Mouse (Mus musculus) midbrain, embryonic 10.5 days (tissue): ENCODE data around the gene 1110051M20Rik. TPM values are rescaled to one million over a fixed set of nuclear protein-coding genes. Genes with fewer than 3 reads are reported as not detected.

Source experiments
- DNase-seq: peaks from one replicate; pipeline ENCODE4 v3.0.0-alpha.2; 2017; ENCODE audit warnings: low spot score
- H3K27ac ChIP-seq: fragments of 300-500 bp; sonication (generic); replicated peaks from 2 replicates; pipeline ENCODE4 v1.5.1; 2016; ENCODE audit warnings: mild to moderate bottlenecking
- H3K27me3 ChIP-seq: fragments of 300-500 bp; sonication (generic); 2 replicates; pipeline ENCODE4 v1.6.1; 2016; ENCODE audit warnings: low read depth, mild to moderate bottlenecking; ENCODE audit not compliant: poor library complexity, severe bottlenecking
- H3K36me3 ChIP-seq: fragments of 300-500 bp; sonication (generic); 2 replicates; pipeline ENCODE4 v1.6.1; 2016; ENCODE audit warnings: mild to moderate bottlenecking, moderate library complexity
- H3K4me1 ChIP-seq: fragments of 300-500 bp; sonication (generic); 2 replicates; pipeline ENCODE4 v1.6.1; 2016
- H3K4me3 ChIP-seq: fragments of 300-500 bp; sonication (generic); 2 replicates; pipeline ENCODE4 v1.5.1; 2016; ENCODE audit warnings: mild to moderate bottlenecking, moderate library complexity
- H3K9me3 ChIP-seq: fragments of 300-500 bp; sonication (generic); replicated peaks from 2 replicates; pipeline ENCODE4 v1.6.1; 2016; ENCODE audit warnings: mild to moderate bottlenecking
- WGBS: fragments of 180-500 bp; shearing (Covaris S2); methylation state at CpG from one replicate; pipeline ENCODE4 v1.1.7; 2016; 5-methylcytosine and 5-hydroxymethylcytosine counted together
- polyA plus RNA-seq: library from polyadenylated mRNA; unstranded; fragments of >200 nt; fragmentation: Nextera tagmentation; extraction: Ambion mirVana; gene quantifications from 2 replicates; pipeline ENCODE4 v1.2.1, GENCODE M21; 2016

Gene 1110051M20Rik
- polyA plus RNA-seq, 1 experiment from 2014 or later, result 87.1 TPM

DNA sequence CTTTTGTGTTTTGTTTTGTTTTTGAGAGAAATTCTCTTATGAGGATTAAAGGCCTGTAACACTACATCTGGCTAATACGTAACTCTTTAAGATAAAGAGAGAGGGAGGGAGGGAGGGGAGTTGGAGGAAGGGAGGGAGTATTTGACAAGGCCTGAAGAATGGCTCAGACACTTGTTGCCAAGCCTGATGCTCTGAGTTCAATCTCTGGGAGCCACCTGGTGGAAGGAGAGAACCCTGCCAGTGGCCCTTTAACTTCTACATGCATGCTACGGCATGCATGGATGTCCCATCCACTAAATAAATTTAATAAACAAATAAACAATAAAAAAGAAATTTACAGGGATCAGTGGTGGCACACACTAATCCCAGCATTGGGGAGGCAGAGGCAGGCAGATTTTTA, 142.7 kb downstream of the 1110051M20Rik start:
- no peaks in the 10 kb centered on the region for H3K27me3 ChIP-seq
- H3K36me3 ChIP-seq, result peaks cover 7% of the 10 kb centered on the region; the same call in 1 of the 2 replicates
- DNase-seq, result no peak
- no peaks in the 10 kb centered on the region for H3K9me3 ChIP-seq
- peaks cover 9% of the 10 kb centered on the region for H3K4me1 ChIP-seq
- 91% methylated on average over 2 of the region's 2 CpGs for WGBS
- H3K4me3 ChIP-seq, result no peak overlapping the region
- no peak overlapping the region for H3K27ac ChIP-seq

DNA sequence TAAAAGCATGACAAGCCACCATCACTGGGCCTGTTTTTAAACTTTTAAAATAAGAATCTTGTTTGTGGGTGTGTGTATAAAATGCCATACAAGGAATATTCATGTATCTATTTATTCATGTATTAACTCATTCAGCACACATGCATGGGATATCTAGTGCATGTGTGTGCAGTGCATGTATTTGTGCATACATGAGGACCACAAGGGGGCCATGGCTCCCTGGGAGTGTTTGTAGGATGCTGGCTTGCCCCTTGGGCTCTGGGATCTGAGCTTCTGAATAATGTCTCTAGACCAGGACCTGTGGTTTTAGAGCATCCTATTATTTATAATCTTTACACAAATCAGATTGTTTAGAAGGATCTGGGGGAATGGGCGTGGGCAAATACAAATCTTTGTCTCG, 143.7 kb downstream of the 1110051M20Rik start:
- Histone ChIP-seq H3K36me3 (peaks cover 7% of the 10 kb centered on the region; the same call in 1 of the 2 replicates), H3K4me1 (peaks cover 9% of the 10 kb centered on the region), H3K27ac (no peak overlapping the region), H3K27me3 (no peaks in the 10 kb centered on the region), H3K9me3 (no peaks in the 10 kb centered on the region), H3K4me3 (no peak overlapping the region)
- WGBS, result 93% methylated on average over 2 of the region's 2 CpGs
- DNase-seq, result no peak

DNA sequence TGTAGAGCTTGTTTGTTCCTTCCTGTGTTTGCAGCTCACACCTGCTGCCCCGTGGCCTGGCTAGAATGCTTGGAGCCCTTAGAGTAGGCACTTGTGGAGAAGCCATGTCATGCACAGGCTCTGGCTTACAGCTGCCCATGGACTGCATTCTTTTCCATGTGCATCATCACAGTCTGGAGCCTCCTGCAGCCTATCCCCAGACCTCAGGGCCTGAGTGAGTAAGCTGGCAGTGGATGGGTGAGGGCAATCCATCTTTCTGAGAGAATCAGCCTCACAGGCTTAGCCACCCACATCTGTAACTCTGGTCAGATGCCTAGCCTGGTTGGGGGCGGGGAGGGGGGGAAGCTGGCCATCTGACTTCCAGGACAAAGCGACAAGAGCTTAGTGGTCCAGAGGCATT, 145.3 kb downstream of the 1110051M20Rik start:
- Histone ChIP-seq H3K4me3 (no peak overlapping the region), H3K27ac (peak overlapping the region; percentile 33), H3K4me1 (peaks cover 9% of the 10 kb centered on the region), H3K9me3 (no peaks in the 10 kb centered on the region), H3K27me3 (no peaks in the 10 kb centered on the region), H3K36me3 (peaks cover 8% of the 10 kb centered on the region)
- no peak for DNase-seq
- WGBS, result 65% methylated on average over 3 of the region's 3 CpGs

DNA sequence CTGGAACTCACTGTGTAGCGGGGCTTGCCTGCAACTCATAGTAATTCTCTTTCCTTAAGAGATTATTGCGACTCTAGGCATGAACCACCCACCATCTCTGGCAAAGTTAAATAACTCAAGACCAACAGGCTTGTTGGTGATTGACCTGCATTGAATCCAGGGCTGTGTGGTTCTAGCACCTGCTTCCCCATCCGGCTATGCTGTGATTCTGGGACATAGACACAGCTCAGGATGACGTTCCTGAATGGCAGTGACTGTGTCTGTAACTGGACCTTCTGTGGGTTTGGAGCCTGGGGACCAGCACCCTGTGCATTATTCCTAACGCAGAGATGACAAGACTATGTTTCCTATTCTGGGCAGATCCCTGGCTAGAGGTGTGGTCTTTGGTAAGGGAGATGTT, 148.6 kb downstream of the 1110051M20Rik start:
- DNase-seq, result no peak
- 91% methylated on average over 5 of the region's 5 CpGs for WGBS
- no peak overlapping the region for H3K27ac ChIP-seq
- H3K9me3 ChIP-seq, result no peaks in the 10 kb centered on the region
- peaks cover 3% of the 10 kb centered on the region; the same call in 1 of the 2 replicates for H3K36me3 ChIP-seq
- H3K4me3 ChIP-seq, result no peak overlapping the region
- H3K4me1 ChIP-seq, result peaks cover 9% of the 10 kb centered on the region
- H3K27me3 ChIP-seq, result no peaks in the 10 kb centered on the region

DNA sequence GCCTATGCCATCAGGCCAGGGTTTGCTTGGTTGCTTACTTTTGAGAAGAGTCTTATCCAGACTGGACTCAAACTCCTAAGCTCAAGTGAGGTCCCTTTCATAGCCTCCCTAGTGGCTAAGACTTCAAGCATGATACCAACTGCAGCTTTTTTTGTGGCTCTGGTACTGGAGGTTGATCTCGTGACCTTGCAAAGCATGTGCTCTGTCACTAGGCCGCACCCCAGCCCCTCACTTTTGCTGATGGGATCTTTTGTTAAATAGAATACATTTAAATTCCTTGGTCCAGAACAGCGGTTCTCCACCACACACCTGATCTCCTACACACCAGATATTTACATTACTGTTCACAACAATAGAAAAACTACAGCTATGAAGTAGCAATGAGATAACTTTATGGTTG, 150.3 kb downstream of the 1110051M20Rik start:
- peaks cover 3% of the 10 kb centered on the region; the same call in 1 of the 2 replicates for H3K36me3 ChIP-seq
- peaks cover 4% of the 10 kb centered on the region for H3K4me1 ChIP-seq
- no peak overlapping the region for H3K4me3 ChIP-seq
- DNase-seq, result no peak
- no peak overlapping the region for H3K27ac ChIP-seq
- 90% methylated on average over 3 of the region's 3 CpGs for WGBS
- no peaks in the 10 kb centered on the region for H3K27me3 ChIP-seq
- no peaks in the 10 kb centered on the region for H3K9me3 ChIP-seq

DNA sequence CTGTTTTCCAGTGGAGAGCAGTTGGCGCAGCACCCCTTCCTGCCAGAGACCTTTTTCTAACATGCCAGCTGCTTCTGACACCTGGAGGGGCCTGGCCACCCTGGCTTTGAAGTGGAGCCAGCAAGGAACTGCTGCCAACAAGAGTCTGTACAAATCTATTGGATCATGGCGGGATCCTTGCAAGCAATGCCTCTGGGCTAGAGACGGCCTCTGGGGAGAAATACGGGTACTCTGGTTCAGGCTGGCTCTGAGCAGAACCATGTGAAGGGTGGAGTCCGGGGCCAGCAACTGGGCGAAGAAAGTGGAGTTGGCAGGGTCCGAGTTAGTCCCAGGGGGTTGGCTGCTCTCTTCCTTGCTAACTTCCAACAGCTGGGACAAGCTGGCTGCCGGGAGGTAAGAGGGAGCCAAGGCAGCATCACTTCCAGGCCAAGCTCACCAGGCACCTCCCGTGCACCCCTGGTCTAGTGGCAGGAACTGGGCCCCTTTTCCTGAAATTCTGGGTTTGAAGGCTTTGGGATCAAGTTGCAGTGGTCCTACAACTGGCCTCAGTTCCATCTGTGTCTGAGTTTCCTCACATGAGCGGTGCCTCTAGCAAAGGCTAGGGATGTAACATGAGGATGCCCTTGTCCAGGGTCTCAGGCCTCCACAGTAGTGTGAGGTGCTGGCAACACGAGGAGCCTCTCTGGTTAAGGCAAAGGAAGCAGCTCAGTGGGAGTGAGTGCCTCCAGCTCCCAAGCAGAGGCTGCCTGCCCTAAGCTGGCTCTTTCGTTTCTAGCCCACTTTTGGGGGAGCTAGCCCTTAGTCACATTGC, 153.1 kb downstream of the 1110051M20Rik start:
- peaks cover 10% of the 10 kb centered on the region; the same call in 1 of the 2 replicates for H3K36me3 ChIP-seq
- DNase-seq, result no peak
- no peaks in the 10 kb centered on the region for H3K4me1 ChIP-seq
- WGBS, result 85% methylated on average over 12 of the region's 12 CpGs
- H3K27me3 ChIP-seq, result no peaks in the 10 kb centered on the region
- no peak overlapping the region for H3K4me3 ChIP-seq
- no peak overlapping the region; the same call in 1 of the 2 replicates for H3K27ac ChIP-seq
- H3K9me3 ChIP-seq, result no peaks in the 10 kb centered on the region

DNA sequence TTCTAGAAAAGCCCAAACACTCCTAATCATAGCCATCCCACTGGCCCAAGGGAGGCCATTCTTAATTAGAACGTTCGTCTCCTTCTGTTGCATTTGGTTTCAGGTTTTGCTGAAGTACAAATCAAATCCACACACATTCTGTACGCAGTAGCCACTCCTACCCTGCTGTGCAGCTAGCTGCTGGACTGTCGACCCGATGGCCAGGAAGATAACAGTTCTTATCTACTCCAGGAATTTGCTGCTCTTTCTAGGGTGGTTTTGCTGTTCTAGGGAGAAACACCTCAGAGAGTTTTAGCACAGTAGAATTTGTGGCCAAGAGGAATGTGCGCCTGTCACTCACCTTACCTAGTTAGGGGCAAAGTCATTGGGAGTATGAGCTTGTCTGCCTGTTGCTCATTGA, 156.9 kb downstream of the 1110051M20Rik start:
- WGBS, result 79% methylated on average over 6 of the region's 6 CpGs
- Histone ChIP-seq H3K4me3 (no peak overlapping the region), H3K36me3 (peaks cover 7% of the 10 kb centered on the region; the same call in 1 of the 2 replicates), H3K4me1 (no peaks in the 10 kb centered on the region; the same call in 1 of the 2 replicates), H3K9me3 (no peaks in the 10 kb centered on the region), H3K27ac (no peak overlapping the region), H3K27me3 (no peaks in the 10 kb centered on the region)
- DNase-seq, result no peak

DNA sequence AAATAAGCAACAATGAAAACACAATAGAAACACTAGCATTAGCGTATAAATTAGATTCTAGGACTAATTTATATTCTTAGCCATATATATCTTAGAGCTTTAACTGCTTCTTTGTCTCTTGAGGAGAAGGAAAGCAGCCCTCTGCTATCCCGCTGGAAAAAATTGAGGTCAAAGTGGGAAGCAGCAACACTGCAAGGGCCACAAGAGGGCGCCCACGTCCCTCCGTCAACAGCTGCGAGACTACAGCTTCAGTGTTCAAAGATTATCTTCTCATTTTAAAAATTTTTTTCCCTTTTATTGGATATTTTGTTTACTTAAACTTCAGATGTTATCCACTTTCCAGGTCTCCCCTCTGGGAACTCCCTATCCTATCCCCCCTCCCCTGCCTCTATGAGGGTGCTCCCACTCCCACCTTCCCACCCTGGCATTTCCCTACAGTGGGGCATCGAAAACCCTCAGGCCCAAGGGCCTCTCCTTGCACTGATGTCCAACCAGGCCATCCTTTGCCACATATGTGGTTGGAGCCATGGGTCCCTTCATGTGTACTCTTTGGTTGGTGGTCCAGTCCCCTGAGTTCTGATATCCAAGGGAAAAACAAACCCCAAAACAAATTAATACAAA, 158.5 kb downstream of the 1110051M20Rik start:
- DNase-seq, result peak; percentile 75
- no peak overlapping the region for H3K4me3 ChIP-seq
- 15% methylated on average over 7 of the region's 7 CpGs for WGBS
- H3K4me1 ChIP-seq, result peaks cover 6% of the 10 kb centered on the region
- no peaks in the 10 kb centered on the region for H3K9me3 ChIP-seq
- peak overlapping the region; percentile 57; the same call in 1 of the 2 replicates for H3K27ac ChIP-seq
- no peaks in the 10 kb centered on the region for H3K27me3 ChIP-seq
- peaks cover 12% of the 10 kb centered on the region; the same call in 1 of the 2 replicates for H3K36me3 ChIP-seq

DNA sequence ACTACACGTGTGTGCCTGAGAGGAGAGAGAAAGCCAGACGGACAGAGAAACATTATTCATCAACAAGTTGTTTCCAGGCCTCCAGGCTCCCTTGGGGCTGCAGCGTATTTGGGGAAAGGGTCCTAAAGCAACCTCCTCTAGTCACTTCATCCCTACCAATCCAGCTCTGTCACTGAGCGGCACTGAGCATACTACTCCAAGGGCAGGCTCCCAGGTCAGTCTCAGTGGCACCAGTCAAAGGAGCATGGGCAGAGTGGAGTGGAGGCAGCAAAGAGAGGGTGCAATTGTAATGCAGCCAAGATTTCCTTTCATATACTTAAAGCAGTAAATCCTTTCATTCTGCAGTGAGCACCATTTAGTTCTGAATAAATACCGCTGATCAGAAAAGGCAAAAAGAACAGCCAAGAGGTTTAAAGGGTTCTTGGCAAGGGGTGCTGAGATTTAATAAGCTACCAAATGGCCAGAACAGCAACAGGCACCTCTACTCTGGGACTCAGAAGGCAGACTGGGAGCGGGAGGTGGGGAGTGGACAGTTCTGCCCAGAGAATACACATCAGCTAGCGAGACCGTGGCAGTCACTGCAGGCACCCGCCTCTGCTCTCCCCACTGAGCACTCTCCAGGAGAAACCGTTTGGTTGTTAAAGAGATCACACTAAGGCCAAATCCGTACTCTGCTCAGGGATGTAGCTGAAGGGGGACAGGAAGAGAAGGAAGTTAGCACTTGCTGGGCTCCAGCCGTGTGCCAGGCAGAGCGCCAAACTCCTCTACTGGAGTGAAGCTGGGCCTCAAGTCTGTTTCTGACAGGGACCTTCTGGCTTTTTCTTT, 159.9 kb downstream of the 1110051M20Rik start:
- Histone ChIP-seq H3K4me1 (peaks cover 6% of the 10 kb centered on the region), H3K36me3 (peaks cover 12% of the 10 kb centered on the region; the same call in 1 of the 2 replicates), H3K27me3 (no peaks in the 10 kb centered on the region), H3K4me3 (no peak overlapping the region), H3K27ac (no peak overlapping the region), H3K9me3 (no peaks in the 10 kb centered on the region)
- no peak for DNase-seq
- WGBS, result 69% methylated on average over 13 of the region's 13 CpGs

DNA sequence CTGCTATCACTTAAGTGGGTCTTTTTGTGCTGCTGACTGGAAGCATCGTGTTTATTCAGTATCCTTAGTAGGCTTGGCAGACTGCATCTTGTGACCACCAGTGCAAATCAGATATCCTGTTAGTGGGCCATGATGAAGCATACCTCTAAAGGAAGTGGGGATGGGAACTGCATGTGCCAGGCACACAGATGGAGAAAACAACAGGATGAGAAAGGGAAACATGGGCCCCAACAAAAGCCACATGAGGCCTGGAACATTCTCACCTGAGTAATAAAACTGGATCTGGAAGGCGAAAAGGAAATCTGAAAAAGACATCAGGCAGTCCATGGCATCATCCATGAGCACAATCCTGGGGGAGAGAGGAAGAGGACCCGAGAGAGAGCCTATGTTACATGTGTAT, 160.5 kb downstream of the 1110051M20Rik start:
- no peaks in the 10 kb centered on the region for H3K9me3 ChIP-seq
- DNase-seq, result no peak
- no peak overlapping the region for H3K27ac ChIP-seq
- peaks cover 6% of the 10 kb centered on the region for H3K4me1 ChIP-seq
- peaks cover 12% of the 10 kb centered on the region; the same call in 1 of the 2 replicates for H3K36me3 ChIP-seq
- H3K27me3 ChIP-seq, result no peaks in the 10 kb centered on the region
- H3K4me3 ChIP-seq, result no peak overlapping the region
- WGBS, result 84% methylated on average over 3 of the region's 3 CpGs

DNA sequence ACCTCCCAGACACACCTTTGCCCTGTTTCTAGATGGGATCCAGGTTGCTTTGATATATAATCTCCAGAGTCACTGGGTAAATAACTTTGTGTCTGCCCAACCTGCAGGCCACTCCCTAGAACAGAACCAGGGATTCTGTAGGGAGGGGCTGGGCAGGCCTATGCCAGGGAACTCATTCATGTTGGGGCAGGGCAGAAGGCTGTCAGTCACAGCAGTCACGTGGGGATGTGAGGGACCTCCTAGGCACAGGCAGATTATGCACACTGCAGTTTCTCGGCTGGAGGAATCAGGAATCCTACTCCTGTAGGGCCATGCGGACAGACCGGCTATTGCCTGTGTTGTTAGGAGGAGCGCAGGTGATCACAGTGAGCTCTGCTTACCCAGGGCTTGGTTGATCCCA, 163.1 kb downstream of the 1110051M20Rik start:
- H3K27ac ChIP-seq, result no peak overlapping the region; the same call in 1 of the 2 replicates
- 49% methylated on average over 5 of the region's 5 CpGs for WGBS
- no peaks in the 10 kb centered on the region for H3K9me3 ChIP-seq
- peaks cover 6% of the 10 kb centered on the region for H3K4me1 ChIP-seq
- H3K27me3 ChIP-seq, result no peaks in the 10 kb centered on the region
- no peak for DNase-seq
- H3K36me3 ChIP-seq, result peaks cover 28% of the 10 kb centered on the region
- H3K4me3 ChIP-seq, result no peak overlapping the region

DNA sequence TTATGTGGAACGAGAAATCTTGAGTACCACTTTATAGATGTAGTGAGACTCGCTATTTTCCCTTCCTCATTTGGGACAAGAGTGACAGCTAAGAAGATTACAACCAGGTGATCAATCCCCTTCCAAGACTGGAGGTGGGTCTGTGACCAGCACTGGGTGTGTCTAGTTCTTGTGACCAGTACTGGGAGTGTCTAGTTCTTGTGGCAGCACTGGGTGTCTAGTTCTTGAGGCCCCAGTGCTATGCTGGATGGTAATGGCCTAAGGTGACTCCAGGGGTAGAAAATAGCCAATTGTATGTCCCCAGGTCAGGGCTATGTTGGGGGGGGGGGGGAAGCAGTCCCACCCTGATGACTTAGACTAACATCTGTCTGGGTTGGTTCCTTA, 165.1 kb downstream of the 1110051M20Rik start:
- Histone ChIP-seq H3K27me3 (no peaks in the 10 kb centered on the region), H3K4me1 (peaks cover 6% of the 10 kb centered on the region), H3K9me3 (no peaks in the 10 kb centered on the region), H3K27ac (no peak overlapping the region), H3K4me3 (no peak overlapping the region), H3K36me3 (peaks cover 48% of the 10 kb centered on the region)
- no peak for DNase-seq
- WGBS, result 85% methylated on average over 2 of the region's 2 CpGs
